Mouse (Mus musculus): ENCODE data around the gene Acvrl1. TPM values are rescaled to one million over a fixed set of nuclear protein-coding genes. Genes with fewer than 3 reads are reported as not detected.

Acvrl1 gene
- polyA plus RNA-seq, 1 experiment from 2014 or later = 4.2 TPM

- DNase-seq (ENCODE audit: low spot score, missing footprints) = no peak
- Histone ChIP-seq H3K4me1 (ENCODE audit: control insufficient read depth, insufficient read depth, low read length) (peaks cover 4% of the 10 kb centered on the region), H3K9me3 (ENCODE audit: control insufficient read depth, low read length) (no peaks in the 10 kb centered on the region), H3K36me3 (ENCODE audit: control insufficient read depth, insufficient read depth, low read length) (no peaks in the 10 kb centered on the region), H3K9ac (ENCODE audit: low read length) (no peak overlapping the region), H3K27me3 (ENCODE audit: control insufficient read depth, insufficient read depth, low read length) (peaks cover 6% of the 10 kb centered on the region), H3K4me2 (no peak overlapping the region), H3K27ac (ENCODE audit: low read depth, low read length) (no peak overlapping the region), H3K4me3 (ENCODE audit: low read depth, low read length) (no peak overlapping the region)
- WGBS = 90% methylated on average over 5 of the region's 5 CpGs
- no peak for ATAC-seq (ENCODE audit: low FRiP score)
These were observed 41.6 kb downstream of the Acvrl1 start for GRCm38 (mm10) chr15:101169910-101170309.

- DNase-seq (ENCODE audit: low spot score, missing footprints) = no peak
- Histone ChIP-seq H3K9me3 (ENCODE audit: control insufficient read depth, low read length) (no peaks in the 10 kb centered on the region), H3K27me3 (ENCODE audit: control insufficient read depth, insufficient read depth, low read length) (peaks cover 6% of the 10 kb centered on the region), H3K4me2 (no peak overlapping the region), H3K4me1 (ENCODE audit: control insufficient read depth, insufficient read depth, low read length) (peaks cover 10% of the 10 kb centered on the region), H3K36me3 (ENCODE audit: control insufficient read depth, insufficient read depth, low read length) (no peaks in the 10 kb centered on the region), H3K9ac (ENCODE audit: low read length) (no peak overlapping the region), H3K4me3 (ENCODE audit: low read depth, low read length) (no peak overlapping the region), H3K27ac (ENCODE audit: low read depth, low read length) (no peak overlapping the region)
- ATAC-seq (ENCODE audit: low FRiP score) = no peak
- WGBS = 79% methylated on average over 10 of the region's 10 CpGs
These were observed 42.2 kb downstream of the Acvrl1 start for GRCm38 (mm10) chr15:101170413-101170980.

GRCm38 (mm10) chr15:101171272-101171671 is 43.0 kb downstream of the Acvrl1 start:
- H3K27me3 ChIP-seq (ENCODE audit: control insufficient read depth, insufficient read depth, low read length) = peaks cover 6% of the 10 kb centered on the region
- no peak for DNase-seq (ENCODE audit: low spot score, missing footprints)
- H3K9ac ChIP-seq (ENCODE audit: low read length) = no peak overlapping the region
- no peaks in the 10 kb centered on the region for H3K9me3 ChIP-seq (ENCODE audit: control insufficient read depth, low read length)
- ATAC-seq (ENCODE audit: low FRiP score) = no peak
- no peak overlapping the region for H3K27ac ChIP-seq (ENCODE audit: low read depth, low read length)
- no peak overlapping the region for H3K4me2 ChIP-seq
- WGBS = 86% methylated on average over 4 of the region's 4 CpGs
- H3K4me3 ChIP-seq (ENCODE audit: low read depth, low read length) = no peak overlapping the region
- peaks cover 16% of the 10 kb centered on the region for H3K4me1 ChIP-seq (ENCODE audit: control insufficient read depth, insufficient read depth, low read length)
- H3K36me3 ChIP-seq (ENCODE audit: control insufficient read depth, insufficient read depth, low read length) = no peaks in the 10 kb centered on the region

GRCm38 (mm10) chr15:101172016-101172415 is 43.7 kb downstream of the Acvrl1 start:
- no peaks in the 10 kb centered on the region for H3K9me3 ChIP-seq (ENCODE audit: control insufficient read depth, low read length)
- no peaks in the 10 kb centered on the region for H3K36me3 ChIP-seq (ENCODE audit: control insufficient read depth, insufficient read depth, low read length)
- H3K4me1 ChIP-seq (ENCODE audit: control insufficient read depth, insufficient read depth, low read length) = peaks cover 23% of the 10 kb centered on the region
- H3K27ac ChIP-seq (ENCODE audit: low read depth, low read length) = no peak overlapping the region
- WGBS = 92% methylated on average over 2 of the region's 2 CpGs
- H3K4me3 ChIP-seq (ENCODE audit: low read depth, low read length) = no peak overlapping the region
- DNase-seq (ENCODE audit: low spot score, missing footprints) (no peak), ATAC-seq (ENCODE audit: low FRiP score) (no peak)
- peaks cover 6% of the 10 kb centered on the region for H3K27me3 ChIP-seq (ENCODE audit: control insufficient read depth, insufficient read depth, low read length)
- H3K9ac ChIP-seq (ENCODE audit: low read length) = no peak overlapping the region
- no peak overlapping the region for H3K4me2 ChIP-seq

- Histone ChIP-seq H3K36me3 (ENCODE audit: control insufficient read depth, insufficient read depth, low read length) (no peaks in the 10 kb centered on the region), H3K27me3 (ENCODE audit: control insufficient read depth, insufficient read depth, low read length) (peaks cover 6% of the 10 kb centered on the region), H3K27ac (ENCODE audit: low read depth, low read length) (peak within 1 kb of the TSS; percentile 58), H3K4me3 (ENCODE audit: low read depth, low read length) (peak within 1 kb of the TSS; percentile 90), H3K9me3 (ENCODE audit: control insufficient read depth, low read length) (no peaks in the 10 kb centered on the region), H3K9ac (ENCODE audit: low read length) (peak within 1 kb of the TSS; percentile 95), H3K4me1 (ENCODE audit: control insufficient read depth, insufficient read depth, low read length) (peaks cover 32% of the 10 kb centered on the region), H3K4me2 (peak within 1 kb of the TSS; percentile 90)
- WGBS = 1% methylated on average over 38 of the region's 87 CpGs
- ATAC-seq (ENCODE audit: low FRiP score) (peak; percentile 94), DNase-seq (ENCODE audit: low spot score, missing footprints) (peak; percentile 100)
These were observed 45.3 kb downstream of the Acvrl1 start, which contains the start of gene Acvr1b for GRCm38 (mm10) chr15:101173421-101174211. Gene Acvr1b (plus strand): TSS chr15:101174067.

GRCm38 (mm10) chr15:101174294-101175130 is 46.2 kb downstream of the Acvrl1 start:
- Histone ChIP-seq H3K4me2 (peak overlapping the region; percentile 90), H3K4me3 (ENCODE audit: low read depth, low read length) (peak overlapping the region; percentile 90), H3K27me3 (ENCODE audit: control insufficient read depth, insufficient read depth, low read length) (peaks cover 6% of the 10 kb centered on the region), H3K27ac (ENCODE audit: low read depth, low read length) (peak overlapping the region; percentile 58), H3K9ac (ENCODE audit: low read length) (peak overlapping the region; percentile 95), H3K9me3 (ENCODE audit: control insufficient read depth, low read length) (no peaks in the 10 kb centered on the region), H3K4me1 (ENCODE audit: control insufficient read depth, insufficient read depth, low read length) (peaks cover 32% of the 10 kb centered on the region), H3K36me3 (ENCODE audit: control insufficient read depth, insufficient read depth, low read length) (no peaks in the 10 kb centered on the region)
- under 1% methylated on average over 41 of the region's 46 CpGs for WGBS
- peak; percentile 71 for ATAC-seq (ENCODE audit: low FRiP score)
- DNase-seq (ENCODE audit: low spot score, missing footprints) = peak; percentile 92

- DNase-seq (ENCODE audit: low spot score, missing footprints) (peak; percentile 91), ATAC-seq (ENCODE audit: low FRiP score) (no peak)
- H3K4me2 ChIP-seq = peak overlapping the region; percentile 90
- H3K27ac ChIP-seq (ENCODE audit: low read depth, low read length) = no peak overlapping the region
- peaks cover 32% of the 10 kb centered on the region for H3K4me1 ChIP-seq (ENCODE audit: control insufficient read depth, insufficient read depth, low read length)
- peaks cover 6% of the 10 kb centered on the region for H3K27me3 ChIP-seq (ENCODE audit: control insufficient read depth, insufficient read depth, low read length)
- H3K36me3 ChIP-seq (ENCODE audit: control insufficient read depth, insufficient read depth, low read length) = no peaks in the 10 kb centered on the region
- 14% methylated on average over 5 of the region's 5 CpGs for WGBS
- H3K4me3 ChIP-seq (ENCODE audit: low read depth, low read length) = peak overlapping the region; percentile 90
- peak overlapping the region; percentile 95 for H3K9ac ChIP-seq (ENCODE audit: low read length)
- no peaks in the 10 kb centered on the region for H3K9me3 ChIP-seq (ENCODE audit: control insufficient read depth, low read length)
These were observed 46.8 kb downstream of the Acvrl1 start for GRCm38 (mm10) chr15:101175131-101175460.

GRCm38 (mm10) chr15:101175613-101176283 is 47.4 kb downstream of the Acvrl1 start:
- ATAC-seq (ENCODE audit: low FRiP score) (no peak), DNase-seq (ENCODE audit: low spot score, missing footprints) (peak; percentile 88)
- peak overlapping the region; percentile 90 for H3K4me2 ChIP-seq
- H3K27me3 ChIP-seq (ENCODE audit: control insufficient read depth, insufficient read depth, low read length) = peaks cover 6% of the 10 kb centered on the region
- no peaks in the 10 kb centered on the region for H3K9me3 ChIP-seq (ENCODE audit: control insufficient read depth, low read length)
- peak overlapping the region; percentile 95 for H3K9ac ChIP-seq (ENCODE audit: low read length)
- H3K36me3 ChIP-seq (ENCODE audit: control insufficient read depth, insufficient read depth, low read length) = no peaks in the 10 kb centered on the region
- H3K4me3 ChIP-seq (ENCODE audit: low read depth, low read length) = peak overlapping the region; percentile 90
- H3K27ac ChIP-seq (ENCODE audit: low read depth, low read length) = no peak overlapping the region
- 31% methylated on average over 17 of the region's 17 CpGs for WGBS
- peaks cover 37% of the 10 kb centered on the region for H3K4me1 ChIP-seq (ENCODE audit: control insufficient read depth, insufficient read depth, low read length)

All from midbrain, embryonic 11.5 days (tissue).